15 mouse cellular contexts compared by ENCODE assay signal in the genomic region with DNA sequence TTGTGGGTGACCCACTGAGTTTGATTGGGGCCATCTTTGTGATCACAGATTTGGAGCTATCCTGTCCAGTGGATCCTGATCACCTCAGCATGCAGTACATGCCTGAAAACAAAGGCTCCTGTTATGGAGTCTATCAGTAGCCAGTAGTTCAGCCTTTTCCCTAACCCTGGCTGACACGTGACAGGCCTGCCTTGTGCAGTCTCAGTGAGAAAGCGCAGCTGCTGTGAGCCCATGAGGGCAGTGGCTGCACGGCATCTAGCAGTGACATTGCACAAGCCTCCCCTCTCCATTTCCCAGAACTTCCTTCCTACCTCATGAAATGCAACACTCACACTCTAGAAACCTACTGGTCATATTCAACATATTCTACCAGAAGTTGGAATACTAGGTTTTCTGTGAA. TPM values are rescaled to one million over a fixed set of nuclear protein-coding genes. Genes with fewer than 3 reads are reported as not detected.
DNase-seq lines count a peak whose midpoint lies in the region; ATAC-seq and TF ChIP-seq lines count a peak whose summit lies in the region.
"Had no signal": no experiment of that assay in that cellular context is flagged by ENCODE, and none has a peak within 500 bp of the region (broad histone marks: within the 10 kb centered on the region; RNA-seq: fewer than 3 reads in every experiment).

No protein-coding gene starts in this region.

- no peak overlapping the region for H3K9ac ChIP-seq in intestine, embryonic 15.5 days
- no peak overlapping the region for H3K9ac ChIP-seq in intestine, postnatal 0 days (ENCODE audit: low read depth, low read length)
- H3K9ac ChIP-seq: embryonic facial prominence, embryonic 13.5 days; hindbrain, embryonic 13.5 days; limb, embryonic 15.5 days had no signal

- TF ChIP-seq POLR2A in bone marrow macrophage, adult 2 months (IDR thresholded peaks at IDR 0.05; ENCODE audit: borderline replicate concordance, low read depth, low read length): no peak

- H3K27me3 ChIP-seq in intestine, embryonic 15.5 days (replicated peaks): no peaks in the 10 kb centered on the region
- no peaks in the 10 kb centered on the region for H3K27me3 ChIP-seq in intestine, postnatal 0 days (replicated peaks; ENCODE audit: control insufficient read depth, insufficient read depth, low read length)
- H3K27me3 ChIP-seq: CH12.LX; embryonic facial prominence, embryonic 13.5 days; hindbrain, embryonic 13.5 days; limb, embryonic 15.5 days had no signal

- ATAC-seq in intestine, embryonic 15.5 days: peak; percentile 59; the same call in 1 of the 2 replicates
- ATAC-seq in intestine, postnatal 0 days: no peak

- H3K27ac ChIP-seq in intestine, embryonic 15.5 days: no peak overlapping the region
- no peak overlapping the region for H3K27ac ChIP-seq in intestine, postnatal 0 days (ENCODE audit: low read depth, low read length)
- H3K27ac ChIP-seq in bone marrow macrophage, adult 2 months (ENCODE audit: insufficient read depth, low read depth, low read length): peak overlapping the region; percentile 89
- H3K27ac ChIP-seq: embryonic facial prominence, embryonic 13.5 days; hindbrain, embryonic 13.5 days; limb, embryonic 15.5 days; midbrain, embryonic 10.5 days had no signal

- H3K36me3 ChIP-seq in intestine, embryonic 15.5 days: 0 out of 2 replicates have a peak, but pooled peaks cover 3% of the 10 kb centered on the region
- peaks cover 10% of the 10 kb centered on the region for H3K36me3 ChIP-seq in intestine, postnatal 0 days (ENCODE audit: control insufficient read depth, insufficient read depth)
- H3K36me3 ChIP-seq: hindbrain, embryonic 13.5 days; limb, embryonic 15.5 days had no signal

- H3K4me3 ChIP-seq in intestine, embryonic 15.5 days (replicated peaks): no peak overlapping the region
- no peak overlapping the region for H3K4me3 ChIP-seq in intestine, postnatal 0 days (ENCODE audit: low read depth, low read length)
- H3K4me3 ChIP-seq in bone marrow macrophage, adult 2 months (ENCODE audit: insufficient read depth, low read length): no peak overlapping the region
- H3K4me3 ChIP-seq: embryonic facial prominence, embryonic 13.5 days; hindbrain, embryonic 13.5 days; limb, embryonic 15.5 days; midbrain, embryonic 10.5 days had no signal

- no peak overlapping the region for H3K4me2 ChIP-seq in intestine, embryonic 15.5 days (replicated peaks)
- H3K4me2 ChIP-seq in intestine, postnatal 0 days (replicated peaks; ENCODE audit: low read depth): no peak overlapping the region
- H3K4me2 ChIP-seq: embryonic facial prominence, embryonic 13.5 days; hindbrain, embryonic 13.5 days; limb, embryonic 15.5 days had no signal

- peak; percentile 72 for DNase-seq in 416B (ENCODE audit: low read depth)
- DNase-seq in lung, postnatal 14 days: peak; percentile 39
- DNase-seq in urinary bladder, postnatal 10 days (ENCODE audit: low spot score): no peak
- no peak for DNase-seq in adipocyte (ENCODE audit: low spot score)
- DNase-seq: adrenal gland, postnatal 10 days; cerebellum, postnatal 25 days; right cerebral cortex, postnatal 25 days had no signal

- H3K9me3 ChIP-seq in intestine, embryonic 15.5 days: no peaks in the 10 kb centered on the region
- no peaks in the 10 kb centered on the region for H3K9me3 ChIP-seq in intestine, postnatal 0 days (ENCODE audit: control insufficient read depth)
- H3K9me3 ChIP-seq: embryonic facial prominence, embryonic 13.5 days; hindbrain, embryonic 13.5 days; limb, embryonic 15.5 days; midbrain, embryonic 10.5 days had no signal

- H3K4me1 ChIP-seq in intestine, embryonic 15.5 days (replicated peaks): no peaks in the 10 kb centered on the region
- no peaks in the 10 kb centered on the region for H3K4me1 ChIP-seq in intestine, postnatal 0 days (replicated peaks; ENCODE audit: control insufficient read depth, insufficient read depth, low read length)
- peaks cover 61% of the 10 kb centered on the region for H3K4me1 ChIP-seq in bone marrow macrophage, adult 2 months (ENCODE audit: control insufficient read depth, insufficient read depth, low read length)
- H3K4me1 ChIP-seq: embryonic facial prominence, embryonic 13.5 days; hindbrain, embryonic 13.5 days; limb, embryonic 15.5 days; midbrain, embryonic 10.5 days had no signal

- WGBS in intestine, embryonic 15.5 days: 46% methylated on average over 3 of the region's 3 CpGs
- 69% methylated on average over 3 of the region's 3 CpGs for WGBS in intestine, postnatal 0 days

- TF ChIP-seq CTCF in intestine, postnatal 0 days (IDR thresholded peaks at IDR 0.05; ENCODE audit: low read depth): no peak
- TF ChIP-seq CTCF in bone marrow macrophage, adult 2 months (IDR thresholded peaks at IDR 0.05; ENCODE audit: low read depth, low read length): no peak

RNA-seq across cellular contexts. Expression of a gene that starts 20.6 kb away (rescaled TPM):
- polyA plus RNA-seq in intestine, embryonic 15.5 days (2015; fragmentation: Nextera tagmentation; extraction: Ambion mirVana): 47.4 and 49.0 TPM in 2 replicates
- 42.4 and 45.3 TPM in 2 replicates for polyA plus RNA-seq in intestine, postnatal 0 days (2015; fragmentation: Nextera tagmentation; extraction: Ambion mirVana)
- 171 and 172 TPM in 2 replicates for polyA plus RNA-seq in bone marrow macrophage, adult 2 months (2012; ENCODE audit: insufficient read depth, insufficient read length, missing spikeins)

Comparison
In these comparisons a context has a peak if more than half of its experiments do, and no peak if none do; other contexts are left out.
1. DNase-seq: peak in 416B (single experiment) and lung, postnatal 14 days (single experiment); none in urinary bladder, postnatal 10 days (single experiment) and adipocyte (single experiment).